Mouse (Mus musculus) small intestine, adult 2 months (tissue): Measurements from ENCODE around the gene Gabra5. TPM values are rescaled to one million over a fixed set of nuclear protein-coding genes. Genes with fewer than 3 reads are reported as not detected.

Experiments
- H3K27ac ChIP-seq: fragments of 200-500 bp; 2 replicates; pipeline ENCODE4 v1.5.1; 2012; ENCODE audit warnings: low read depth, low read length, control low read depth, inconsistent platforms; ENCODE audit not compliant: insufficient read depth
- H3K27me3 ChIP-seq: fragments of 200-500 bp; 2 replicates; pipeline ENCODE4 v1.6.1; 2012; ENCODE audit warnings: mild to moderate bottlenecking, moderate library complexity, low read length, inconsistent platforms; ENCODE audit not compliant: control insufficient read depth, insufficient read depth
- H3K36me3 ChIP-seq: fragments of 200-500 bp; 2 replicates; pipeline ENCODE4 v1.6.1; 2012; ENCODE audit warnings: mild to moderate bottlenecking, low read length, control low read depth, inconsistent platforms; ENCODE audit not compliant: control insufficient read depth, insufficient read depth
- H3K4me1 ChIP-seq: fragments of 200-500 bp; 2 replicates; pipeline ENCODE4 v1.6.1; 2012; ENCODE audit warnings: low read length, inconsistent platforms, mixed read lengths; ENCODE audit not compliant: control insufficient read depth, insufficient read depth, insufficient read length
- H3K4me3 ChIP-seq: fragments of 200-500 bp; 2 replicates; pipeline ENCODE4 v1.5.1; 2012; ENCODE audit warnings: low read depth, mild to moderate bottlenecking, control low read depth, inconsistent platforms, low read length, moderate library complexity
- CTCF ChIP-seq: fragments of 200-500 bp; IDR thresholded peaks from 2 replicates; pipeline ENCODE4 v1.5.1; 2012; ENCODE audit warnings: low read depth, mild to moderate bottlenecking, control low read depth, inconsistent platforms, low read length, moderate library complexity, mixed read lengths; ENCODE audit not compliant: insufficient replicate concordance, insufficient read length; ENCODE audit errors: extremely low read depth
- POLR2A ChIP-seq: fragments of 200-500 bp; IDR thresholded peaks from 2 replicates; pipeline ENCODE4 v1.6.1; 2012; ENCODE audit warnings: low read depth, mild to moderate bottlenecking, control low read depth, inconsistent platforms, low read length, moderate library complexity
- WGBS: fragments of 180-500 bp; shearing (Covaris S2); methylation state at CpG from one replicate; pipeline ENCODE4 v1.1.7; 2018; 5-methylcytosine and 5-hydroxymethylcytosine counted together
- polyA plus RNA-seq: library from polyadenylated mRNA; depleted of rRNA; stranded (reverse); fragments of >200 nt; gene quantifications from 2 replicates; pipeline ENCODE4 v1.2.3, GENCODE M21; 2012; rRNA removed

Gene Gabra5
- polyA plus RNA-seq, 1 experiment = not detected

DNA sequence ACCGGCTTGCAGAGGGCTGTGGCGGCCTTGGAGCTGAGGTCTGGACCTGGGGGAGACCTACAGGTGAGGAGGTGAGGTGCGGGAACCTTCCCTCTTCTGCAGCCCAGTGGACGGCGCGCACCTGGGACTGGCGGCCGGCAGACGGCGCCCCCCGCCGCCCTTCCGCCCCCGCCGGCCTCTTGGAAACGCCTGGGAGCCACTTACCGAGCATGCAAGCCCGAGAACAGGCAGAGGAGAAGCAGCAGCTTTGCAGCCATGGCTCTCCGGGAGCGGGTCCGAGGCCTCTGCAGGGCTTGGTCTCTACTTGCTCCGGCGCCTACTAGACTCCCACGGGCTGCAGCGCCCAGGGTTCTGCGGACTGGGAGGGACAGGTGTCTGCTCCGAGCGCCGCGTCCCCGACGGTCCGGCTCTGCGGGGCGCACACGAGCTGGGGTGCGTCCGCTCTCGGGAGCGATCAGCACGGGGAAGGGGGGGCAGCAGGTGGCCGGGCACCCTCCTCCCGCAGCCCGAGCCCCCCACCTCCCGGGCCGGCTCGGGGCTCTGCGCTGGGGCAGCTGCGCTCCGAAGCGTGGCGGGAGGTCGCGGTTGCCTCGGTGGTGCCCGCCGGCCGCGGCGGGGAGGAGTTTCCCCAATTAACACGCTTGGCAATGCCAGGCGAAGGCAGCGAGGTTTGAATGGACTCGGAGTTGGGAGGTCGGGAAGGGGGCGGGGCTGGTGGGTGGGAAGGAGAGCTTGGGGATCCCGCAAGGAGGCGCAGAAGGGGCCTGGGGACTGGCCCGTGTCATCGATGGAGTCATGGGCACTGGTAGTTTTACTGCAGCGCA lies 123.1 kb downstream of the Gabra5 start, which contains the start of gene Gabrg3:
TSS of gene Gabrg3 (minus strand) at position 672 of the 824 bp plus-strand sequence.
- no peaks in the 10 kb centered on the region for H3K36me3 ChIP-seq
- TF ChIP-seq POLR2A = no peak
- TF ChIP-seq CTCF = no peak
- H3K27ac ChIP-seq = no peak within 1 kb of the TSS
- H3K4me3 ChIP-seq = peak within 1 kb of the TSS; percentile 16; the same call in 1 of the 2 replicates
- WGBS = 4% methylated on average over 65 of the region's 71 CpGs
- peaks cover 9% of the 10 kb centered on the region for H3K27me3 ChIP-seq
- no peaks in the 10 kb centered on the region for H3K4me1 ChIP-seq

DNA sequence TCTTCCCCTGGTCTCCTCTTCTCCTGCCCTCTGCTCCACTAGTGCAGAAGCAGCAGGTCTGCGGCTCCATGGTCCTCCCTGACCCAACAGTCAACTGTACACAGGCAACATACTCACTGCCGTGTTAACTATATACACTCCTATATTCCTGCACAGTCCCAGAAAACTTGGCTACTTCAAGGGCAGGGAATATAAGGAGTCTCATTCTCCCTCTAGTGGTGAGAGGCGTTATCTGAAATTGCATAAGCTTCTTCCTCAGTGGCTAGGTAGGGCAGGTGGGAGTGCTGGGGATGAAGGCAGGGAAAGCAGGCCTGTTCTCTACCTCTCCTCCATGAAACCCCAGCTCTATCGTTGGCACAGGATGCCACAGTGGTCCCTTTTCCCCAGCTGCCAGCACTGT lies 125.7 kb downstream of the Gabra5 start:
- no peak overlapping the region for H3K27ac ChIP-seq
- whole genome bisulfite sequencing = 16% methylated on average over 4 of the region's 4 CpGs
- no peaks in the 10 kb centered on the region for H3K36me3 ChIP-seq
- H3K27me3 ChIP-seq = peaks cover 9% of the 10 kb centered on the region
- no peaks in the 10 kb centered on the region for H3K4me1 ChIP-seq
- TF ChIP-seq CTCF (no peak), POLR2A (no peak)
- H3K4me3 ChIP-seq = no peak overlapping the region

DNA sequence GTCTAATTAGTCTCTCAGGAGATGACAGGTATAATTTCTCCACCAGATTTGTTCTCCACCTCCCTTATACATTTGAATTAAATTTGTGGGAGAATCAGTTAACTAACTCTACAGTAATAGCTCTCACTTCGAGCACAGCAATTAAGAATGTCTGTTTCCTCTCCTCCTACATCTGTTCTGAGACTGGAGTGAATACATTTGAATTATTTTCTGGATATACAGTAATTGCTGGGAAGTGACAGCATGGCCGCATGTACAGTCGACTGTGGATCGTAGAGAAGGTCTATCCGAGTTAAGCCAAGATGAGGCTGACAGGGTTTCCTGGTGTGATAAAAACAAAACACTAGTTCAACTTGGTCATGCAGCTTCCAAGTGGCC lies 143.9 kb downstream of the Gabra5 start:
- Histone ChIP-seq H3K4me3 (no peak overlapping the region), H3K27me3 (no peaks in the 10 kb centered on the region; the same call in 1 of the 2 replicates), H3K36me3 (no peaks in the 10 kb centered on the region), H3K27ac (no peak overlapping the region), H3K4me1 (no peaks in the 10 kb centered on the region)
- TF ChIP-seq POLR2A (no peak), CTCF (no peak)
- 71% methylated on average over 5 of the region's 5 CpGs for WGBS

DNA sequence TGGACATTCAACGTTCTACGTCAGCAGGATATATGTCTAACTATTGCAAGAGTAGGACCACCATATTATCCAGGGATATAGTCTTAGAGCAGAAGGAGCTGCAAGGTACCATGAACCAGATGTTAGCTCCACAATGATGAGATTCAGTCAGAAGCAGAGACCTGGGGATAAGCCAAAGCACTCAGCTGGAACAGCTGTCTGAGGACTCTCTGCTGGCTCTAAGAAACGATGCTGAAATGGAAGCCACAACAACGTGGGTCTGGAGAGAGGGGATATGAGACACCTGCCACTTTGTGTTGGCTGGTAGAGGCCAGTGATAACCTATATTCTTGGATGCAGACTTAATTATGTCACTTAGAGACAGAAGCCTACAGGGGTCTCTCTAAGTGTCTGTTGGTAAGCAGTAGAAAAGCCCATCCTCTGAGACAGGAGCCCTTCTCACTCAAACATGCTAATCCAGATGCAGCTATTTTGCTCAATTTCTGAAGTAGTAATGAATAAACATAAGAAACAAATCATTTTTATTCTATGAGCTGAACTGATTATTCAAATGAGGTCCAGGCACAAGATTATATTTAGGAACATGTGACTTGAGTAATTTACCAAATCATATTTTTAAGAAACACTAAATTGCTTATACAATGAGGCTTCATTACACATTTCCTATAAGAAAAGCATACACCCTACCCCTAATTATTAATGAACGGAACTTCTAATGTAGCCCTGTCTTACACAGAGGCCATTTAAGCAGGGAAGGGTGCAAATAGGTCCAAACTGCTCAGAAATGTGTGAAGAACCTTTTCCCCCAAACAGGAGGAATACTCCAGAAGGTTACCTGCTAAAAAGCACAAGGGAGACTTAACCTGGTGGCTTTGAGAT lies 144.5 kb downstream of the Gabra5 start:
- H3K27ac ChIP-seq = no peak overlapping the region
- TF ChIP-seq CTCF (no peak), POLR2A (no peak)
- H3K36me3 ChIP-seq = no peaks in the 10 kb centered on the region
- no peaks in the 10 kb centered on the region for H3K4me1 ChIP-seq
- H3K4me3 ChIP-seq = no peak overlapping the region
- H3K27me3 ChIP-seq = no peaks in the 10 kb centered on the region; the same call in 1 of the 2 replicates
- 74% methylated on average over 5 of the region's 5 CpGs for WGBS

DNA sequence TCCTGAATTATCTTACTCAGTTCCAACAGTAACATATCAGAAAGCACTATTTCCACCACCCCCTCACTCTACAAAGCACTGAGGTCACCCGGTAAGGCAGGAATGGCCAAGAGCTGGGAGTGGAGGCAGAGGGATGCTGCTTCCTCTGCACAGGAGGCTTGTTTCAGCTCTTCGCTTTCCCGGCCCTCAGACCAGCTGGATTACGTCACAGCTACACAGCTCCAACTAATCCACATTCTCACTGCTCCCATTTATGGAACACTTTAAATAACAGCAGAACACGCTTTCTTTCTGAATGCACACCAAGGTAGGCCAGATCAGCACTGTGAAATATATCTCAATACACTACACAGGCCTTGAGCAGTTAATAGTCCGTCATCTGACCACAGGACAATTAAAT lies 146.0 kb downstream of the Gabra5 start:
- 80% methylated on average over 6 of the region's 6 CpGs for WGBS
- no peak overlapping the region for H3K27ac ChIP-seq
- no peaks in the 10 kb centered on the region for H3K4me1 ChIP-seq
- H3K4me3 ChIP-seq = no peak overlapping the region
- H3K36me3 ChIP-seq = no peaks in the 10 kb centered on the region
- TF ChIP-seq POLR2A = no peak
- no peaks in the 10 kb centered on the region; the same call in 1 of the 2 replicates for H3K27me3 ChIP-seq

DNA sequence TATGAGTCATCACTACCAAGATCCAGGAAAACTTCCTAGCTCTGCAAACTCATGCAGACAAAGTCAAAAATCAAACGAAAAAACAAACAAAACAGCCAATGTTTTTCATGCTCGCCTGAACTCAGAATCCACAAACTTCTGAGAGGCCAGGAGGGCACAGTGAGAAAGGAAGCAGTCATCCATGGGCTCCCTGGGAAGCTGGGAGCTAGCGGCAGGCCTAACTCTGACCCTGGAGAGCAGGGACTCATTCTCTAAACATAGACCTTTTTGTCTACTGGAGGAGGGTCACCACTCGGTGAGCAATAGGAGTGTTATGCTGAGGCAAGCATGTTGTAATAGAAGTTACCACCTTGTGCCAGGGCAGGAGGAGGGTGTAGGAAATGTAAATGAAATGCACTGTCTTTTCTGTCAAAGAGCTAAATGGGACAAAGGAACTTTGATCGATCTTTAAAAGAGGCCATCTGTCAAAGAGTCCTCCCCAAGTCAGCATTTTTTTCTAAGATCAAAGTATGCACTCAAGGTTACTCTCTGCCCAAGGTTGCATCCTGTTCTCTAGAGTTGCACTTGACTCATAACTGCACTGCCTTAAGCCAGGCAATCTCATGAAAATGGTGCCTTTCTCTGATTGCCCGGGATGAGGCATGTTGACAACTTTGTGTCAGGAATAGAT lies 151.9 kb downstream of the Gabra5 start:
- no peak overlapping the region for H3K27ac ChIP-seq
- no peak overlapping the region for H3K4me3 ChIP-seq
- H3K27me3 ChIP-seq = no peaks in the 10 kb centered on the region
- H3K4me1 ChIP-seq = no peaks in the 10 kb centered on the region
- TF ChIP-seq POLR2A = no peak
- no peak for TF ChIP-seq CTCF
- no peaks in the 10 kb centered on the region for H3K36me3 ChIP-seq
- WGBS = 60% methylated on average over 6 of the region's 6 CpGs

Other genes starting within 250 kb of the Gabra5 start
- gene Gabrg3, start 122.9 kb downstream of the Gabra5 start, polyA plus RNA-seq = 0.05 and 0.06 TPM in 2 replicates
- 0.08 and 0.41 TPM in 2 replicates for gene Gabrb3, start 90.4 kb downstream of the Gabra5 start, polyA plus RNA-seq